Mouse (Mus musculus): ENCODE data around the gene Tnfsf13b. TPM values are rescaled to one million over a fixed set of nuclear protein-coding genes. Genes with fewer than 3 reads are reported as not detected.

Tnfsf13b gene
- polyA plus RNA-seq, 1 experiment = 1.7 TPM

GRCm38 (mm10) chr8:10045743-10046142 lies 39.5 kb downstream of the Tnfsf13b start:
- DNase-seq (ENCODE audit: low read depth) = no peak

DNA sequence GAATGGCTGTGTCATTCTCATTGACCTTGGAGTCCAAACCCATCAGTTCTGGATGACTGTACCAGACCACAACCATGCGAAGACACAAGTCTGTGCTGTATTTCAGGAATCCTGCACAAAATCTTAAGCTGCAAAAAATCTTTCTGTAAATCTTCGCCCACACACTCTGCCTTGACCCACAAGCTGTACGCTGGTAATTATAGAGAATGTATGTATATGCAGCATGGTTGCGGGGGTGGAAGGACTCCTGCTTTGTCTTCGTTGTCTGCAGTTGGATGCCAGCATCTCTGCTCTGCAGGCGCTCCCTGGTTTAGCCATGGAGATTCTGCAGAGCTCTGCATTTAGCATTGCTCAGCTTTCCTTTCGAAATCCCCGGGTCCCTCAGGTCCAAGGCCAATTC lies 42.9 kb downstream of the Tnfsf13b start:
- no peak for DNase-seq (ENCODE audit: low read depth)

GRCm38 (mm10) chr8:10051576-10051975 lies 45.3 kb downstream of the Tnfsf13b start:
- no peak for DNase-seq (ENCODE audit: low read depth)

DNA sequence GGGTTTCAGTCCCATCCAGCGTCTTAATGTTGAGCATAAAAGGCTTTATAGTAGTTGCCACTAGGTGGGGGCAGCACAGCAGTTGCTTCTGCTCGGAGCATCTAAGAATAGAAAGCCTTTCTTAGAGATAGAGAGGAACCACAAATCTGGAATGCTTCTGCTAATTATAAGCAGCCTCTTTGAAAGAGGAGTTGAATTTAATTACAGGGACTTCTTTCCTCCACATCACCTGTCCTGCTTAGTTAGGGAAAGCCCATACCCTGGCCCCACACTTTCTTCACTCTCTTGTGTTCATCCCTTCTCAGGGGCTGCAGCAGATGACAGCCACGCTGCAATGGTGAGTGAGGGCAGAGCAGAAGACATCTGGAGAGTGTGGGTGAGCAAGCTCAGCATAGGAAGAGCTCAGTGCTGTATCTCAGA lies 47.3 kb downstream of the Tnfsf13b start:
- DNase-seq (ENCODE audit: low read depth) = no peak

DNA sequence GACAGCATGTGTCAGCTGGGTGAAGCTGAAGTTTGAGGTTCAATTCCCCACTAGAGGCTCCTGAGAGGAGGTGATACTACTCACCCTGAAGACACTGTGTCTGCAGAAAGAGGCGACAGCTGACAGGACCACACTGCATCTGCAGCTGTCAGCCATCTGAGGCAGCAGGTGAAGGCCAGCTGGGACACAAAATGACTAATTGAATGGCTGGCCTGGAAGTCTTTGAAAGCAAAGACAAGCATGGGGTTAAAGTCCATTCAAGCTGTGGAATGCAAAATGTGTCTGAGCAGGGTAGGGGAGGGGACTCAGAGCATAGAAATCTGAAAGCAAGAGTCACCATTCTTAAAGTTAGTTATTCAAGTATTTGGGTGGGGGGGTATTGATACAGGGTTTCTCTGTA lies 54.7 kb downstream of the Tnfsf13b start:
- no peak for DNase-seq (ENCODE audit: low read depth)

- DNase-seq (ENCODE audit: low read depth) = no peak
Measured at GRCm38 (mm10) chr8:10066906-10067305, 60.6 kb downstream of the Tnfsf13b start.

- DNase-seq (ENCODE audit: low read depth) = no peak
Measured at GRCm38 (mm10) chr8:10067775-10068174, 61.5 kb downstream of the Tnfsf13b start.

DNA sequence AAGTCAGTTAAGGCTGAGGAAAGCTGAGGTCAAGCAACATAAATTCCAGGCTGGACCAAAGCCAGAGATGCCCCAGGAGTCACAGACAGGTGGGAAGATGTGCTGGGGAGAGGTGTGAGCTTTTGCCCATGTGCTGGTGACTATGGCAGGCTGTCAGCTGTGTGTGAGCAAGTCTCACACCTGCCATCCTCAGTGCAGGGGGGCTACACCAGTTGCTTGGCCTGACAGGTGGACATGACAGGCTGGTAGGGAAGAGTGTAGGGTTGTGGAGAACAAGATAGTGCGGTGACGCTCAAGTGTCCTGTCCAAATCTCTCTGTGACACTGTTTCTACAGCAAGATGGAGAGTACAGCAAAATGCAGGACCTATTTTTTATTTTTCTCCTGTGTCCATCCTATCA lies 66.1 kb downstream of the Tnfsf13b start:
- no peak for DNase-seq (ENCODE audit: low read depth)

Other genes starting within 250 kb of the Tnfsf13b start
- 0.15 and 0.23 TPM in 2 replicates for gene Fam155a, start 235.3 kb upstream of the Tnfsf13b start, polyA plus RNA-seq (2012; rRNA removed)
- gene Gm10217, start 142.2 kb upstream of the Tnfsf13b start, polyA plus RNA-seq (2012; rRNA removed) = not detected in 2 replicates
- gene Lig4, start 28.8 kb upstream of the Tnfsf13b start, polyA plus RNA-seq (2012; rRNA removed) = 2.5 and 2.6 TPM in 2 replicates
- 8.9 and 9.9 TPM in 2 replicates for gene Abhd13, start 28.8 kb upstream of the Tnfsf13b start, polyA plus RNA-seq (2012; rRNA removed)
- gene Myo16, start 147.4 kb downstream of the Tnfsf13b start, polyA plus RNA-seq (2012; rRNA removed) = 2.4 and 4.1 TPM in 2 replicates

Data from gonadal fat pad, adult 2 months (tissue).